Mouse (Mus musculus): ENCODE measurements at regions not wholly inside any gene's neighbourhood (a gene's known extent, or its start where the extent isn't known, plus 50 kb on each side); places are given as distances from the start of the nearest gene placed in this dataset.

GRCm38 (mm10) chr3:19056623-19057022 is 571.9 kb downstream of the 1700064H15Rik start:
- DNase-seq (ENCODE audit: low spot score): no peak
- intact Hi-C loops (cut with DNase I): no loop called here

DNA sequence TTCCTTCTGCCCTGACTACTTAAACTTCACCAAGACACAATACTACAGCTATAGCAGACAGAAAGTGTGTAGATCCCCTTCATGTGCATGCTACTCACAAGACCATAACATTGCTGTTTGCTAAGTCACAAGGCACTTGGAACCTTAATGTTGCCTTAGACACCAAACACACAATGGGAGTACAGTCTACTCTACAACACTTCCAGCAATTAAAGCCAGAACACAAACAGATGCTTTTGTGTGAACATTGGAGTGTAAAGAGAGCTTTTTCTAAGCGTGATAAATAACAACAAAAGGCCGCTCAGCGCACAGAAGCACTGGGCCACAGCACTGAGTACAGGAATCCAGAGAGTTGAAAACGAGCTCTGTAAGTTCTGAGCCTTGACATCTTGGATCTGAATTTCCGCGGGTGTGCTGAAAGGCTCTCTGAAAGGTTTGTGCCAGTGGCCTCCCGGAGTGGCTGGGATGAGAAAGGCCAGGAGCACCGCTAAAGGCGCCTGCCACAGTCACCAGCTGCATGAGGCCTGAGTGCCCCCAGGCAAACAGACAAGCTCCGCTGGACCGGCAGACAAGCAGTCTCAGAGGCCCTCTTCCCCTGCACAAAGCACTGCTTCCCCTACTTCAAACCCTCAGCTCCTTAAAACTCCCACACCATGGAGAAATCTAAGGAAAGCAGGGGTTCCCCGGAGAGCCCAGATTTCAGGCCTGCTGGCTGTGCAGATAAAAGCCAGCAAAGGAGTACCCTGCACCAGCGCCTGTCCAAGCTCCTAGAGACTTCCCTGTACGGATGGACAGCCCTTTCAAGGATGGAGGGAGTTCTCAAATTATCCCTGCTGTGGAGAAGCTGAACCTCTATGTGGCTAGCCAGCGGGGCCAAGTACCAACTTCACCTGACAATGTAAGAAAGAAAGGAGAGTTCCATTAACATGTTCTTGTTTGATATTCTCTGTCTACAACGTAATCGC is 568.3 kb downstream of the 1700064H15Rik start:
- intact Hi-C loops (cut with DNase I): loop anchor here (5.0 to 10.0 kb wide), 2 partner anchors 905 to 1228 kb away; no protein-coding TSS in a partner anchor
- DNase-seq (ENCODE audit: low spot score): no peak

- DNase-seq (ENCODE audit: low spot score): no peak
- intact Hi-C loops (cut with DNase I): loop anchor here (2.0 to 10.0 kb wide), 3 partner anchors 907 to 1229 kb away; no protein-coding TSS in a partner anchor
These were observed 566.8 kb downstream of the 1700064H15Rik start for GRCm38 (mm10) chr3:19061488-19062248.

GRCm38 (mm10) chr3:19062249-19062859 is 566.1 kb downstream of the 1700064H15Rik start:
- intact Hi-C loops (cut with DNase I): loop anchor here (2.0 to 10.0 kb wide), 3 partner anchors 908 to 1230 kb away; no protein-coding TSS in a partner anchor
- no peak for DNase-seq (ENCODE audit: low spot score)

- intact Hi-C loops (cut with DNase I): loop anchor here (10.0 kb wide), 1 partner anchor 912 kb away; no protein-coding TSS in a partner anchor
- DNase-seq (ENCODE audit: low spot score): no peak
These were observed 561.2 kb downstream of the 1700064H15Rik start for GRCm38 (mm10) chr3:19067141-19067757.

All from heart, postnatal 25 days (tissue).